Mouse (Mus musculus) liver, postnatal 0 days (tissue): ENCODE data around the gene Zbtb48.

Experiments used
- CTCF ChIP-seq: sonication (generic); IDR thresholded peaks from 2 replicates; pipeline ENCODE4 v1.5.1; 2016; ENCODE audit warnings: antibody characterized with exemption, low read depth
- EP300 ChIP-seq: IDR thresholded peaks from 2 replicates; pipeline ENCODE4 v1.6.1; 2016; ENCODE audit warnings: antibody characterized with exemption, low read depth, mild to moderate bottlenecking

- no peak for TF ChIP-seq CTCF
- TF ChIP-seq EP300 = no peak
Measured at GRCm38 (mm10) chr4:152069245-152069644, 41.8 kb upstream of the Zbtb48 start.
